Mouse (Mus musculus): Measurements from ENCODE around the gene Vezf1. TPM values are rescaled to one million over a fixed set of nuclear protein-coding genes. Genes with fewer than 3 reads are reported as not detected.

The Vezf1 gene
- polyA plus RNA-seq, 1 experiment from 2014 or later: 26.2 TPM

- Histone ChIP-seq H3K4me3 (ENCODE audit: control insufficient read depth in 1 of 2, insufficient read depth in 1 of 2, low read depth in 1 of 2, low read length in 2 of 2) (no peak overlapping the region), H3K4me1 (ENCODE audit: control insufficient read depth in 2 of 2, insufficient read depth in 2 of 2, low read length in 2 of 2) (peaks cover 40 to 42% of the 10 kb centered on the region in 2 experiments), H3K27ac (replicated peaks in 1 of 2; ENCODE audit: control insufficient read depth in 1 of 2, insufficient read depth in 1 of 2, low read depth in 2 of 2, low read length in 2 of 2) (peak overlapping the region; percentile 28 to 51; a peak in 1 of 4 replicates), H3K4me2 (ENCODE audit: low read length) (no peak overlapping the region), H3K9ac (ENCODE audit: low read length) (no peak overlapping the region), H3K9me3 (ENCODE audit: control insufficient read depth, low read length) (no peaks in the 10 kb centered on the region), H3K36me3 (ENCODE audit: control insufficient read depth, insufficient read depth, low read length) (no peaks in the 10 kb centered on the region), H3K27me3 (ENCODE audit: control insufficient read depth, insufficient read depth, low read length) (no peaks in the 10 kb centered on the region)
- no peak for ATAC-seq (ENCODE audit: insufficient number of reproducible peaks, insufficient read depth, low FRiP score, low read depth)
- 45% methylated on average over 8 of the region's 9 CpGs for WGBS
Observed at GRCm38 (mm10) chr11:88110031-88110594, 42.0 kb downstream of the Vezf1 start.

DNA sequence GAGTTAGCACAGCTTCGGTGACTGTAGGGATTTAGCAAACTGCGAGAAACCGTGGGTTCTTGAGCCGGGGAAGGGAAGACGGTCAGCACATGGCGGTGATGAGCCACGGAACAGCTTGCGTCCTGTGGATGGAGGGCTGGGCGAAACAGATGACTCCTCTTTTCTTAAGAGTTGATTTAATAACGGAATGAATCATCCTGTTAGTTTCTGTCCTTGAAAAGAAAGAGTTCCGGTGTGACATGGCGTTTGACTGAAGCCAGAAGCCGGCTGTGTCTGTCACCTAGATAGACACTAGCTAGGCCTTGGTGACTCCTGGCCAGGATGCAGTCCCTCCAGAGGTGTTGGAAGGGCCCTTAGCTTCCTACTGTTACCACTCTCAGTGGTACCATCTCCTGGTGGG is 44.0 kb downstream of the Vezf1 start:
- WGBS: 48% methylated on average over 13 of the region's 13 CpGs
- Histone ChIP-seq H3K27me3 (ENCODE audit: control insufficient read depth, insufficient read depth, low read length) (no peaks in the 10 kb centered on the region), H3K9me3 (ENCODE audit: control insufficient read depth, low read length) (no peaks in the 10 kb centered on the region), H3K4me3 (ENCODE audit: control insufficient read depth in 1 of 2, insufficient read depth in 1 of 2, low read depth in 1 of 2, low read length in 2 of 2) (no peak overlapping the region), H3K4me2 (ENCODE audit: low read length) (no peak overlapping the region), H3K36me3 (ENCODE audit: control insufficient read depth, insufficient read depth, low read length) (no peaks in the 10 kb centered on the region), H3K27ac (replicated peaks in 1 of 2; ENCODE audit: control insufficient read depth in 1 of 2, insufficient read depth in 1 of 2, low read depth in 2 of 2, low read length in 2 of 2) (peak overlapping the region; percentile 31 to 59; a peak in 3 of 4 replicates), H3K4me1 (ENCODE audit: control insufficient read depth in 2 of 2, insufficient read depth in 2 of 2, low read length in 2 of 2) (peaks cover 50 to 59% of the 10 kb centered on the region in 2 experiments), H3K9ac (ENCODE audit: low read length) (peak overlapping the region; percentile 50; the same call in 1 of the 2 replicates)
- no peak for ATAC-seq (ENCODE audit: insufficient number of reproducible peaks, insufficient read depth, low FRiP score, low read depth)

DNA sequence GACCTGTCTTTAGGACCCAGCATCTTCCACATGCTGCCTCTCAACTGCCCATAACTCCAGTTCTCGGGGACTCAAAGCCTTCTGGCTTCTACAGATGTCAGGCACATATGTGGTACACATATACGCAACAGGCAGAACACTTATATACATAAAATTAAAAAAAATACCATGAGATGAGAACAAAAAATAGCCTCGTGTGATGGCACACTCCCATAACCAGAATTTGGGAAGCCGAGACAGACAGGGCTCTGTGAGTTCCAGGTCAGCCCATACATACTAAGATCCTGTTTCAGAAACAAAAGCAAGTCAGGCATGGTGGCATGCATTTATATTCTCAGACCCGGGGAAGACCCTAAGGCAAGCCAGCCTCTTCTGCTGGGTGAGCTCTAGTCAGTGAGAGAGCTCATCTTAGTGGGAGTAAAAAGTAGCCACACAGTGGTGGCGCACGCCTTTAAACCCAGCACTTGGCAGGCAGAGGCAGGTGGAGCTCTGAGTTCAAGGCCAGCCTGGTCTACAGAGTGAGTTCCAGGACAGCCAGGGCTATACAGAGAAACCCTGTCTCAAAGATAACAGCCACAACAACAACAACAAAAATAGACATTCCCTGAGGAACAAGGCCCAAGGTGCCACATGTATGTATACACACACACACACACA is 44.7 kb downstream of the Vezf1 start:
- no peak overlapping the region for H3K9ac ChIP-seq (ENCODE audit: low read length)
- H3K4me3 ChIP-seq (ENCODE audit: control insufficient read depth in 1 of 2, insufficient read depth in 1 of 2, low read depth in 1 of 2, low read length in 2 of 2): no peak overlapping the region
- no peak overlapping the region for H3K4me2 ChIP-seq (ENCODE audit: low read length)
- H3K36me3 ChIP-seq (ENCODE audit: control insufficient read depth, insufficient read depth, low read length): no peaks in the 10 kb centered on the region
- H3K27ac ChIP-seq (replicated peaks in 1 of 2; ENCODE audit: control insufficient read depth in 1 of 2, insufficient read depth in 1 of 2, low read depth in 2 of 2, low read length in 2 of 2): no peak overlapping the region
- peaks cover 53 to 66% of the 10 kb centered on the region in 2 experiments for H3K4me1 ChIP-seq (ENCODE audit: control insufficient read depth in 2 of 2, insufficient read depth in 2 of 2, low read length in 2 of 2)
- no peaks in the 10 kb centered on the region for H3K27me3 ChIP-seq (ENCODE audit: control insufficient read depth, insufficient read depth, low read length)
- no peak for ATAC-seq (ENCODE audit: insufficient number of reproducible peaks, insufficient read depth, low FRiP score, low read depth)
- 89% methylated on average over 7 of the region's 7 CpGs for WGBS
- H3K9me3 ChIP-seq (ENCODE audit: control insufficient read depth, low read length): no peaks in the 10 kb centered on the region

- H3K9ac ChIP-seq (ENCODE audit: low read length): 0 out of 2 replicates have a peak overlapping the region, but pooled peaks have one; percentile 0
- no peak overlapping the region for H3K4me2 ChIP-seq (ENCODE audit: low read length)
- H3K9me3 ChIP-seq (ENCODE audit: control insufficient read depth, low read length): no peaks in the 10 kb centered on the region
- WGBS: 42% methylated on average over 6 of the region's 6 CpGs
- H3K4me3 ChIP-seq (ENCODE audit: control insufficient read depth in 1 of 2, insufficient read depth in 1 of 2, low read depth in 1 of 2, low read length in 2 of 2): no peak overlapping the region
- H3K27me3 ChIP-seq (ENCODE audit: control insufficient read depth, insufficient read depth, low read length): no peaks in the 10 kb centered on the region
- no peak for ATAC-seq (ENCODE audit: insufficient number of reproducible peaks, insufficient read depth, low FRiP score, low read depth)
- H3K27ac ChIP-seq (replicated peaks in 1 of 2; ENCODE audit: control insufficient read depth in 1 of 2, insufficient read depth in 1 of 2, low read depth in 2 of 2, low read length in 2 of 2): peak overlapping the region; percentile 19 to 61
- no peaks in the 10 kb centered on the region for H3K36me3 ChIP-seq (ENCODE audit: control insufficient read depth, insufficient read depth, low read length)
- H3K4me1 ChIP-seq (ENCODE audit: control insufficient read depth in 2 of 2, insufficient read depth in 2 of 2, low read length in 2 of 2): peaks cover 61 to 76% of the 10 kb centered on the region in 2 experiments
Observed at GRCm38 (mm10) chr11:88113543-88114271, 45.6 kb downstream of the Vezf1 start.

- H3K4me3 ChIP-seq (ENCODE audit: control insufficient read depth in 1 of 2, insufficient read depth in 1 of 2, low read depth in 1 of 2, low read length in 2 of 2): no peak overlapping the region
- WGBS: 9% methylated on average over 8 of the region's 8 CpGs
Observed at GRCm38 (mm10) chr11:88114871-88115301, 46.8 kb downstream of the Vezf1 start.

GRCm38 (mm10) chr11:88116568-88116967 is 48.5 kb downstream of the Vezf1 start:
- Histone ChIP-seq H3K27ac (replicated peaks in 1 of 2; ENCODE audit: control insufficient read depth in 1 of 2, insufficient read depth in 1 of 2, low read depth in 2 of 2, low read length in 2 of 2) (0 out of 4 replicates have a peak overlapping the region, but pooled peaks of 1 of the 2 experiments have one; percentile 19), H3K9ac (ENCODE audit: low read length) (no peak overlapping the region)

More at GRCm38 (mm10) chr11:88114871-88115301, 46.8 kb downstream of the Vezf1 start:
- ATAC-seq (ENCODE audit: insufficient number of reproducible peaks, insufficient read depth, low FRiP score, low read depth): no peak
- Histone ChIP-seq H3K27ac (replicated peaks in 1 of 2; ENCODE audit: control insufficient read depth in 1 of 2, insufficient read depth in 1 of 2, low read depth in 2 of 2, low read length in 2 of 2) (peak overlapping the region; percentile 61 to 79), H3K9ac (ENCODE audit: low read length) (peak overlapping the region; percentile 57), H3K36me3 (ENCODE audit: control insufficient read depth, insufficient read depth, low read length) (no peaks in the 10 kb centered on the region), H3K27me3 (ENCODE audit: control insufficient read depth, insufficient read depth, low read length) (no peaks in the 10 kb centered on the region), H3K9me3 (ENCODE audit: control insufficient read depth, low read length) (no peaks in the 10 kb centered on the region), H3K4me1 (ENCODE audit: control insufficient read depth in 2 of 2, insufficient read depth in 2 of 2, low read length in 2 of 2) (peaks cover 69 to 83% of the 10 kb centered on the region in 2 experiments), H3K4me2 (ENCODE audit: low read length) (peak overlapping the region; percentile 35)

GRCm38 (mm10) chr11:88117356-88118090 is 49.4 kb downstream of the Vezf1 start:
- WGBS: 38% methylated on average over 10 of the region's 10 CpGs
- 0 out of 2 replicates have a peak overlapping the region, but pooled peaks have one; percentile 41 for H3K4me2 ChIP-seq (ENCODE audit: low read length)

More at GRCm38 (mm10) chr11:88116568-88116967, 48.5 kb downstream of the Vezf1 start:
- H3K9me3 ChIP-seq (ENCODE audit: control insufficient read depth, low read length): no peaks in the 10 kb centered on the region
- H3K4me2 ChIP-seq (ENCODE audit: low read length): no peak overlapping the region
- no peak overlapping the region for H3K4me3 ChIP-seq (ENCODE audit: control insufficient read depth in 1 of 2, insufficient read depth in 1 of 2, low read depth in 1 of 2, low read length in 2 of 2)
- H3K4me1 ChIP-seq (ENCODE audit: control insufficient read depth in 2 of 2, insufficient read depth in 2 of 2, low read length in 2 of 2): peaks cover 64 to 81% of the 10 kb centered on the region in 2 experiments
- H3K27me3 ChIP-seq (ENCODE audit: control insufficient read depth, insufficient read depth, low read length): no peaks in the 10 kb centered on the region
- 73% methylated on average over 6 of the region's 6 CpGs for WGBS
- H3K36me3 ChIP-seq (ENCODE audit: control insufficient read depth, insufficient read depth, low read length): no peaks in the 10 kb centered on the region; the same call in 1 of the 2 replicates
- ATAC-seq (ENCODE audit: insufficient number of reproducible peaks, insufficient read depth, low FRiP score, low read depth): no peak

More at GRCm38 (mm10) chr11:88117356-88118090, 49.4 kb downstream of the Vezf1 start:
- H3K27ac ChIP-seq (replicated peaks in 1 of 2; ENCODE audit: control insufficient read depth in 1 of 2, insufficient read depth in 1 of 2, low read depth in 2 of 2, low read length in 2 of 2): peak overlapping the region; percentile 84 to 90
- H3K27me3 ChIP-seq (ENCODE audit: control insufficient read depth, insufficient read depth, low read length): no peaks in the 10 kb centered on the region
- no peaks in the 10 kb centered on the region; the same call in 1 of the 2 replicates for H3K36me3 ChIP-seq (ENCODE audit: control insufficient read depth, insufficient read depth, low read length)
- peaks cover 57 to 71% of the 10 kb centered on the region in 2 experiments for H3K4me1 ChIP-seq (ENCODE audit: control insufficient read depth in 2 of 2, insufficient read depth in 2 of 2, low read length in 2 of 2)
- H3K9ac ChIP-seq (ENCODE audit: low read length): 0 out of 2 replicates have a peak overlapping the region, but pooled peaks have one; percentile 46
- ATAC-seq (ENCODE audit: insufficient number of reproducible peaks, insufficient read depth, low FRiP score, low read depth): no peak
- H3K4me3 ChIP-seq (ENCODE audit: control insufficient read depth in 1 of 2, insufficient read depth in 1 of 2, low read depth in 1 of 2, low read length in 2 of 2): no peak overlapping the region
- no peaks in the 10 kb centered on the region for H3K9me3 ChIP-seq (ENCODE audit: control insufficient read depth, low read length)

All from heart, embryonic 14.5 days (tissue).